Mouse (Mus musculus): ENCODE results near the gene Nek5.
"Not testable (repeated sequence)": the region's sequence is repeated elsewhere in the genome, so short reads cannot be mapped to it uniquely, and the experiment has no call there.

The Nek5 gene

GRCm38 (mm10) chr8:22124220-22125152, at the start of gene Nek5:
Gene Nek5 (minus strand): TSS chr8:22125053.
- peak; percentile 90 for DNase-seq (ENCODE audit: low read depth, low spot score)

- no peak for DNase-seq (ENCODE audit: low read depth, low spot score)
Measured at GRCm38 (mm10) chr8:22169167-22169566, 44.3 kb upstream of the Nek5 start.

GRCm38 (mm10) chr8:22166080-22166603, 41.3 kb upstream of the Nek5 start, which contains the start of gene Nek3:
Gene Nek3 (minus strand): TSS chr8:22166435.
- peak; percentile 95 for DNase-seq (ENCODE audit: low read depth, low spot score)

- no peak for DNase-seq (ENCODE audit: low read depth, low spot score)
Measured at GRCm38 (mm10) chr8:22165251-22166079, 40.6 kb upstream of the Nek5 start.

GRCm38 (mm10) chr8:22164431-22164830, 39.6 kb upstream of the Nek5 start:
- no peak for DNase-seq (ENCODE audit: low read depth, low spot score)

- DNase-seq (ENCODE audit: low read depth, low spot score): no peak
Measured at GRCm38 (mm10) chr8:22162206-22162605, 37.4 kb upstream of the Nek5 start.

- DNase-seq (ENCODE audit: low read depth, low spot score): no peak
Measured at GRCm38 (mm10) chr8:22150345-22150663, 25.5 kb upstream of the Nek5 start.

GRCm38 (mm10) chr8:22149643-22150344, 24.9 kb upstream of the Nek5 start:
- DNase-seq (ENCODE audit: low read depth, low spot score): no peak

- DNase-seq (ENCODE audit: low read depth, low spot score): no peak
Measured at GRCm38 (mm10) chr8:22148367-22148740, 23.5 kb upstream of the Nek5 start.

GRCm38 (mm10) chr8:22147706-22148366, 23.0 kb upstream of the Nek5 start:
- DNase-seq (ENCODE audit: low read depth, low spot score): no peak

- peak; percentile 50 for DNase-seq (ENCODE audit: low read depth, low spot score)
Measured at GRCm38 (mm10) chr8:22145831-22146230, 21.0 kb upstream of the Nek5 start.

- no peak for DNase-seq (ENCODE audit: low read depth, low spot score)
Measured at GRCm38 (mm10) chr8:22143764-22144491, 19.1 kb upstream of the Nek5 start.

GRCm38 (mm10) chr8:22142592-22142991, 17.7 kb upstream of the Nek5 start:
- no peak for DNase-seq (ENCODE audit: low read depth, low spot score)

GRCm38 (mm10) chr8:22141836-22142385, 17.1 kb upstream of the Nek5 start:
- DNase-seq (ENCODE audit: low read depth, low spot score): no peak

- not testable (repeated sequence) for DNase-seq (ENCODE audit: low read depth, low spot score)
Measured at GRCm38 (mm10) chr8:22136462-22136861, 11.6 kb upstream of the Nek5 start.

GRCm38 (mm10) chr8:22134750-22135135, 9.9 kb upstream of the Nek5 start:
- DNase-seq (ENCODE audit: low read depth, low spot score): no peak

GRCm38 (mm10) chr8:22134078-22134749, 9.4 kb upstream of the Nek5 start:
- DNase-seq (ENCODE audit: low read depth, low spot score): no peak

GRCm38 (mm10) chr8:22132062-22132461, 7.2 kb upstream of the Nek5 start:
- peak; percentile 12 for DNase-seq (ENCODE audit: low read depth, low spot score)

GRCm38 (mm10) chr8:22107020-22107419, 17.8 kb downstream of the Nek5 start:
- DNase-seq (ENCODE audit: low read depth, low spot score): no peak

- DNase-seq (ENCODE audit: low read depth, low spot score): peak; percentile 42
Measured at GRCm38 (mm10) chr8:22091568-22091967, 33.3 kb downstream of the Nek5 start.

Data from ZHBTc4 (cell line).